Mouse (Mus musculus) hindbrain, embryonic 12.5 days (tissue): ENCODE measurements around the gene Zeb2. TPM values are rescaled to one million over a fixed set of nuclear protein-coding genes. Genes with fewer than 3 reads are reported as not detected.
A peak's percentile ranks its signal among the peaks of the same experiment; 100 is the strongest.

Experiments
- ATAC-seq: fragments of 200-750 bp; cut with Nextera tagmentation; 2 replicates; pipeline ENCODE4 v1.8.0; 2017; ENCODE audit warnings: moderate TSS enrichment; ENCODE audit not compliant: low FRiP score
- H3K27ac ChIP-seq: fragments of 300-500 bp; sonication (generic); 2 replicates; pipeline ENCODE4 v1.5.1; 2016; ENCODE audit warnings: mild to moderate bottlenecking
- H3K27me3 ChIP-seq: fragments of 300-500 bp; sonication (generic); 2 replicates; pipeline ENCODE4 v1.6.1; 2016; ENCODE audit warnings: mild to moderate bottlenecking
- H3K36me3 ChIP-seq: fragments of 300-500 bp; sonication (generic); 2 replicates; pipeline ENCODE4 v1.6.1; 2016; ENCODE audit warnings: mild to moderate bottlenecking
- H3K4me1 ChIP-seq: fragments of 300-500 bp; sonication (generic); 2 replicates; pipeline ENCODE4 v1.6.1; 2016
- H3K4me2 ChIP-seq: fragments of 300-500 bp; sonication (generic); replicated peaks from 2 replicates; pipeline ENCODE4 v1.6.1; 2016; ENCODE audit warnings: mild to moderate bottlenecking
- H3K4me3 ChIP-seq: fragments of 300-500 bp; sonication (generic); 2 replicates; pipeline ENCODE4 v1.5.1; 2016; ENCODE audit warnings: mild to moderate bottlenecking
- H3K9ac ChIP-seq: fragments of 300-500 bp; sonication (generic); 2 replicates; pipeline ENCODE4 v1.6.1; 2016; ENCODE audit warnings: mild to moderate bottlenecking, moderate library complexity
- H3K9me3 ChIP-seq: fragments of 300-500 bp; sonication (generic); replicated peaks from 2 replicates; pipeline ENCODE4 v1.6.1; 2016; ENCODE audit warnings: mild to moderate bottlenecking
- WGBS: fragments of 180-500 bp; shearing (Covaris S2); methylation state at CpG from one replicate; pipeline ENCODE4 v1.1.7; 2016; 5-methylcytosine and 5-hydroxymethylcytosine counted together
- polyA plus RNA-seq: library from polyadenylated mRNA; unstranded; fragments of >200 nt; fragmentation: Nextera tagmentation; extraction: Ambion mirVana; gene quantifications from 2 replicates; pipeline ENCODE4 v1.2.1, GENCODE M21; 2016

The Zeb2 gene
- 47.3 and 60.5 TPM in 2 replicates for polyA plus RNA-seq

- ATAC-seq: peak; percentile 85
- WGBS: under 1% methylated on average over 35 of the region's 39 CpGs
- peak within 1 kb of the TSS; percentile 87 for H3K27ac ChIP-seq
Observed at GRCm38 (mm10) chr2:45117087-45117561, at the start of gene Zeb2. TSS of gene Zeb2 (minus strand) at chr2:45117395.

GRCm38 (mm10) chr2:45158785-45159184 is 41.6 kb upstream of the Zeb2 start:
- Histone ChIP-seq H3K27me3 (no peaks in the 10 kb centered on the region), H3K4me3 (no peak overlapping the region), H3K4me2 (peak overlapping the region; percentile 37; the same call in 1 of the 2 replicates), H3K4me1 (peaks cover 10% of the 10 kb centered on the region; the same call in 1 of the 2 replicates), H3K9me3 (no peaks in the 10 kb centered on the region), H3K27ac (no peak overlapping the region), H3K9ac (0 out of 2 replicates have a peak overlapping the region, but pooled peaks have one; percentile 3), H3K36me3 (no peaks in the 10 kb centered on the region)
- ATAC-seq: no peak; the same call in 1 of the 2 replicates
- 82% methylated on average over 5 of the region's 5 CpGs for WGBS

More at GRCm38 (mm10) chr2:45117087-45117561, at the start of gene Zeb2:
- Histone ChIP-seq H3K9ac (peak within 1 kb of the TSS; percentile 68), H3K9me3 (no peaks in the 10 kb centered on the region), H3K4me1 (peaks cover 19% of the 10 kb centered on the region), H3K27me3 (no peaks in the 10 kb centered on the region), H3K4me3 (peak within 1 kb of the TSS; percentile 61), H3K36me3 (no peaks in the 10 kb centered on the region), H3K4me2 (peak within 1 kb of the TSS; percentile 80)

GRCm38 (mm10) chr2:45158351-45158782 is 41.2 kb upstream of the Zeb2 start:
- H3K4me3 ChIP-seq: no peak overlapping the region
- WGBS: 13% methylated on average over 8 of the region's 8 CpGs
- H3K9me3 ChIP-seq: no peaks in the 10 kb centered on the region
- H3K27ac ChIP-seq: no peak overlapping the region
- no peak; the same call in 1 of the 2 replicates for ATAC-seq
- peaks cover 10% of the 10 kb centered on the region; the same call in 1 of the 2 replicates for H3K4me1 ChIP-seq
- no peaks in the 10 kb centered on the region for H3K36me3 ChIP-seq
- H3K9ac ChIP-seq: 0 out of 2 replicates have a peak overlapping the region, but pooled peaks have one; percentile 3
- H3K4me2 ChIP-seq: peak overlapping the region; percentile 37
- no peaks in the 10 kb centered on the region for H3K27me3 ChIP-seq

- no peaks in the 10 kb centered on the region for H3K9me3 ChIP-seq
- no peaks in the 10 kb centered on the region for H3K27me3 ChIP-seq
- no peak overlapping the region for H3K4me3 ChIP-seq
- H3K36me3 ChIP-seq: no peaks in the 10 kb centered on the region
- no peak for ATAC-seq
- no peak overlapping the region for H3K4me2 ChIP-seq
- no peak overlapping the region for H3K27ac ChIP-seq
- H3K4me1 ChIP-seq: peaks cover 5% of the 10 kb centered on the region; the same call in 1 of the 2 replicates
- WGBS: 78% methylated on average over 1 of the region's 1 CpGs
- H3K9ac ChIP-seq: no peak overlapping the region
Observed at GRCm38 (mm10) chr2:45153315-45153714, 36.1 kb upstream of the Zeb2 start.

- 93% methylated on average over 1 of the region's 1 CpGs for WGBS
- no peak overlapping the region for H3K9ac ChIP-seq
- ATAC-seq: no peak
- no peak overlapping the region for H3K4me2 ChIP-seq
- H3K9me3 ChIP-seq: no peaks in the 10 kb centered on the region
- H3K27ac ChIP-seq: no peak overlapping the region
- H3K27me3 ChIP-seq: no peaks in the 10 kb centered on the region
- H3K36me3 ChIP-seq: no peaks in the 10 kb centered on the region
- no peaks in the 10 kb centered on the region for H3K4me1 ChIP-seq
- H3K4me3 ChIP-seq: no peak overlapping the region
Observed at GRCm38 (mm10) chr2:45143162-45143561, 26.0 kb upstream of the Zeb2 start.

- Histone ChIP-seq H3K9ac (no peak overlapping the region), H3K4me2 (no peak overlapping the region), H3K4me3 (no peak overlapping the region), H3K27ac (no peak overlapping the region), H3K36me3 (no peaks in the 10 kb centered on the region), H3K9me3 (no peaks in the 10 kb centered on the region), H3K4me1 (no peaks in the 10 kb centered on the region), H3K27me3 (no peaks in the 10 kb centered on the region)
- WGBS: 87% methylated on average over 6 of the region's 6 CpGs
- ATAC-seq: no peak
Observed at GRCm38 (mm10) chr2:45138906-45139305, 21.7 kb upstream of the Zeb2 start.

- 62% methylated on average over 2 of the region's 2 CpGs for WGBS
- no peak overlapping the region for H3K27ac ChIP-seq
- ATAC-seq: no peak
Observed at GRCm38 (mm10) chr2:45136783-45137182, 19.6 kb upstream of the Zeb2 start.

GRCm38 (mm10) chr2:45133225-45133624 is 16.0 kb upstream of the Zeb2 start:
- Histone ChIP-seq H3K27ac (no peak overlapping the region), H3K4me2 (no peak overlapping the region), H3K9ac (no peak overlapping the region), H3K4me3 (no peak overlapping the region), H3K9me3 (no peaks in the 10 kb centered on the region), H3K27me3 (no peaks in the 10 kb centered on the region), H3K36me3 (no peaks in the 10 kb centered on the region), H3K4me1 (no peaks in the 10 kb centered on the region)
- ATAC-seq: no peak
- WGBS: 92% methylated on average over 4 of the region's 4 CpGs

More at GRCm38 (mm10) chr2:45136783-45137182, 19.6 kb upstream of the Zeb2 start:
- Histone ChIP-seq H3K4me3 (no peak overlapping the region), H3K4me2 (no peak overlapping the region), H3K9me3 (no peaks in the 10 kb centered on the region), H3K9ac (no peak overlapping the region), H3K27me3 (no peaks in the 10 kb centered on the region), H3K36me3 (no peaks in the 10 kb centered on the region), H3K4me1 (no peaks in the 10 kb centered on the region)

- H3K9me3 ChIP-seq: no peaks in the 10 kb centered on the region
- H3K9ac ChIP-seq: no peak overlapping the region
- H3K27me3 ChIP-seq: no peaks in the 10 kb centered on the region
- WGBS: 92% methylated on average over 4 of the region's 4 CpGs
- no peaks in the 10 kb centered on the region for H3K36me3 ChIP-seq
- no peak for ATAC-seq
- H3K4me3 ChIP-seq: no peak overlapping the region
- H3K4me1 ChIP-seq: no peaks in the 10 kb centered on the region
- no peak overlapping the region for H3K27ac ChIP-seq
- H3K4me2 ChIP-seq: no peak overlapping the region
Observed at GRCm38 (mm10) chr2:45130461-45131156, 13.4 kb upstream of the Zeb2 start.

- no peaks in the 10 kb centered on the region for H3K36me3 ChIP-seq
- no peaks in the 10 kb centered on the region for H3K4me1 ChIP-seq
- H3K27me3 ChIP-seq: no peaks in the 10 kb centered on the region
- no peak overlapping the region for H3K27ac ChIP-seq
- 45% methylated on average over 6 of the region's 6 CpGs for WGBS
- no peak for ATAC-seq
- no peak overlapping the region for H3K4me3 ChIP-seq
- no peaks in the 10 kb centered on the region for H3K9me3 ChIP-seq
- H3K4me2 ChIP-seq: no peak overlapping the region
- no peak overlapping the region for H3K9ac ChIP-seq
Observed at GRCm38 (mm10) chr2:45129556-45129955, 12.4 kb upstream of the Zeb2 start.

GRCm38 (mm10) chr2:45128696-45129095 is 11.5 kb upstream of the Zeb2 start:
- no peaks in the 10 kb centered on the region for H3K36me3 ChIP-seq
- H3K4me1 ChIP-seq: no peaks in the 10 kb centered on the region
- H3K9ac ChIP-seq: no peak overlapping the region
- H3K4me3 ChIP-seq: no peak overlapping the region
- no peaks in the 10 kb centered on the region for H3K9me3 ChIP-seq
- no peak overlapping the region for H3K27ac ChIP-seq
- H3K27me3 ChIP-seq: no peaks in the 10 kb centered on the region
- no peak for ATAC-seq
- H3K4me2 ChIP-seq: no peak overlapping the region
- WGBS: 97% methylated on average over 2 of the region's 2 CpGs

- no peaks in the 10 kb centered on the region for H3K9me3 ChIP-seq
Observed at GRCm38 (mm10) chr2:45126401-45126800, 9.2 kb upstream of the Zeb2 start.

GRCm38 (mm10) chr2:45125181-45125580 is 8.0 kb upstream of the Zeb2 start:
- 83% methylated on average over 4 of the region's 4 CpGs for WGBS
- Histone ChIP-seq H3K36me3 (no peaks in the 10 kb centered on the region), H3K9me3 (no peaks in the 10 kb centered on the region), H3K4me2 (no peak overlapping the region), H3K27me3 (no peaks in the 10 kb centered on the region), H3K4me1 (no peaks in the 10 kb centered on the region), H3K4me3 (no peak overlapping the region), H3K9ac (no peak overlapping the region), H3K27ac (no peak overlapping the region)
- no peak for ATAC-seq

More at GRCm38 (mm10) chr2:45126401-45126800, 9.2 kb upstream of the Zeb2 start:
- Histone ChIP-seq H3K36me3 (no peaks in the 10 kb centered on the region), H3K4me3 (no peak overlapping the region), H3K9ac (no peak overlapping the region), H3K4me2 (no peak overlapping the region), H3K27ac (no peak overlapping the region), H3K4me1 (no peaks in the 10 kb centered on the region), H3K27me3 (no peaks in the 10 kb centered on the region)
- 91% methylated on average over 5 of the region's 5 CpGs for WGBS
- ATAC-seq: no peak
